Mouse (Mus musculus) thymus, adult 2 months (tissue): ENCODE results near the gene Cacfd1.

ENCODE experiments used
- CTCF ChIP-seq: fragments of 200-500 bp; IDR thresholded peaks from 2 replicates; pipeline ENCODE4 v1.5.1; 2012; ENCODE audit warnings: mild to moderate bottlenecking, control low read depth, low read length, moderate library complexity, borderline replicate concordance; ENCODE audit not compliant: control insufficient read depth, poor library complexity, insufficient read depth; ENCODE audit errors: extremely low read depth
- POLR2A ChIP-seq: fragments of 200-500 bp; IDR thresholded peaks from 2 replicates; pipeline ENCODE4 v1.6.1; 2012; ENCODE audit warnings: mild to moderate bottlenecking, low read length, control low read depth, moderate library complexity; ENCODE audit not compliant: control insufficient read depth, poor library complexity, insufficient read depth; ENCODE audit errors: extremely low read depth

DNA sequence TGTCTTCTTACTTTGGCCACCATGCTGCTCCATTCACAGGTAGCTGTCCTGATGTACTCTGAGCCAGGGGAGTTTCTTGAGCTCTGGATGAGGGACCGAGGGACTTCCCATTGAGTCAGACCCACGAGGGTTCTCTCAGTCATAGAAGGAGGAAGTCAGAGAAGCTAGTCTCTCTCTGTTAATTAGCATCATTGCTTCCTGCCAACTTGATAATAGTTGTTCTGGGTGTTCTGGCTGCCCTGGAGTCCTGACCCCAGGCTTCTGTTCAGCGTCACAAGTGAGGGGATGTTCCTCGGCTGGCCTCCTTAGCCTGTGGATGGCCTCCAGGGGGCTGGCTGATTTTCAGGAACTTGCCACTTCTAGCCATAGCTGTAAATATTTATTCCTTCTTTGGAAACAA lies 35.8 kb upstream of the Cacfd1 start:
- TF ChIP-seq POLR2A (no peak), CTCF (no peak)
